Mouse (Mus musculus) kidney, embryonic 15.5 days (tissue): Measurements from ENCODE around the gene Aldh3a1. TPM values are rescaled to one million over a fixed set of nuclear protein-coding genes. Genes with fewer than 3 reads are reported as not detected.

Experiments
- ATAC-seq: fragments of 200-750 bp; cut with Nextera tagmentation; replicated peaks from 2 replicates; pipeline ENCODE4 v1.8.0; 2017; ENCODE audit warnings: moderate TSS enrichment; ENCODE audit not compliant: low FRiP score
- H3K27ac ChIP-seq: fragments of 300-500 bp; sonication (generic); 2 replicates; pipeline ENCODE4 v1.5.1; 2015; ENCODE audit warnings: mild to moderate bottlenecking, inconsistent platforms
- H3K27me3 ChIP-seq: fragments of 300-500 bp; sonication (generic); 2 replicates; pipeline ENCODE4 v1.6.1; 2015; ENCODE audit warnings: inconsistent platforms
- H3K36me3 ChIP-seq: fragments of 300-500 bp; sonication (generic); 2 replicates; pipeline ENCODE4 v1.6.1; 2015; ENCODE audit warnings: inconsistent platforms
- H3K4me1 ChIP-seq: fragments of 300-500 bp; sonication (generic); 2 replicates; pipeline ENCODE4 v1.6.1; 2015; ENCODE audit warnings: inconsistent platforms
- H3K4me2 ChIP-seq: fragments of 300-500 bp; sonication (generic); 2 replicates; pipeline ENCODE4 v1.6.1; 2015; ENCODE audit warnings: moderate library complexity, mild to moderate bottlenecking, inconsistent platforms
- H3K4me3 ChIP-seq: fragments of 300-500 bp; sonication (generic); replicated peaks from 2 replicates; pipeline ENCODE4 v1.5.1; 2015; ENCODE audit warnings: mild to moderate bottlenecking, inconsistent platforms
- H3K9ac ChIP-seq: fragments of 300-500 bp; sonication (generic); 2 replicates; pipeline ENCODE4 v1.6.1; 2015; ENCODE audit warnings: mild to moderate bottlenecking, inconsistent platforms
- H3K9me3 ChIP-seq: fragments of 300-500 bp; sonication (generic); replicated peaks from 2 replicates; pipeline ENCODE4 v1.6.1; 2016; ENCODE audit warnings: inconsistent platforms
- WGBS: fragments of 180-500 bp; shearing (Covaris S2); methylation state at CpG from one replicate; pipeline ENCODE4 v1.1.7; 2015; ENCODE audit warnings: mixed read lengths; 5-methylcytosine and 5-hydroxymethylcytosine counted together
- polyA plus RNA-seq: library from polyadenylated mRNA; unstranded; fragments of >200 nt; fragmentation: Nextera tagmentation; extraction: Ambion mirVana; gene quantifications from 2 replicates; pipeline ENCODE4 v1.2.1, GENCODE M21; 2015

Aldh3a1 gene
- polyA plus RNA-seq, 1 experiment from 2014 or later, result 0.09 TPM

DNA sequence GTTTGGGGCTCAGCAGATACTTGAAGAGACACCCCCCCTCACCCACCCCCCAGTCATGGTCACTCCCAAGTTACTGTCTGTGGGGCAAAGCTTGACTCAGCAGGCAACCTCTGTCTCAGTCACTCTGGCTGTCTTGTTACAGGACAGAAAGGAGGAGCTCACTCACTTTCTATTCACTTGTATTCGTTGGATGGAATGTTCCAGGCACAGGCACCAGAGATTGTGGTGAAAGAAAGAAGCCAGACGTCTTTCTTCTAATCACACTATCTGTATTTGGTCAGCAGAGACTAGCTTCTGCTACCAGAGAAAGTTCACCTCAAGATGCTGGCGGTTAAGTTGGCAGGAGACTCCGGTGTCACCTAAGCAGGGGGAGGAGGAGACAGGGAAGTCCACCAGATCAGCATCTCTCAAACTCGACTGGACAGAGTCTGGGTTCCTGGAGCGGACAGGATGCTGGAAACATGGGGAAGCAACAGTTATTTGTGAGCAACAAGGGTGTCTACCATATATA is 17.0 kb downstream of the Aldh3a1 start:
- H3K36me3 ChIP-seq, result no peaks in the 10 kb centered on the region
- H3K4me1 ChIP-seq, result no peaks in the 10 kb centered on the region
- no peaks in the 10 kb centered on the region for H3K9me3 ChIP-seq
- H3K27ac ChIP-seq, result no peak overlapping the region
- no peak overlapping the region for H3K4me2 ChIP-seq
- H3K4me3 ChIP-seq, result no peak overlapping the region
- no peak for ATAC-seq
- no peak overlapping the region for H3K9ac ChIP-seq
- no peaks in the 10 kb centered on the region for H3K27me3 ChIP-seq
- 74% methylated on average over 6 of the region's 6 CpGs for WGBS

DNA sequence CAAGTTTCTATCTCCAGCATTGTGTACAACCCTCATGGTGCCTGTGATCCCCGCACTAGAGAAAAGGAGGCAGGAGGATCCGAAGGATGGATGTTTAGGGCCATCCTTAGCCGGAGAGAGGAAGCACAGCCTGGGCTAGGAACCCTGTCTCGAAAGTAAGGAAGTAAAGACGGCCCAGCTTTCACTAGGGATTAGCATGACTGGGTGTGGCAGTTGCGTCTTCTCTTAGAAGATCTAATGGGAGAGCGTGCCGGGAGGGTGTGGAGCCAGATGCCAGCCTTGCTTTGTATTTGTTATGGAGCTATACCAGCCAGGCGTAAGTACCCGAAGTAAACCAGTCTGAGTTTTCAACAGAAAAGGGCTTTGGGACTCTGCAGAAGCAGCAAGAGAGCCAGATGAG is 17.6 kb downstream of the Aldh3a1 start:
- Histone ChIP-seq H3K9ac (no peak overlapping the region), H3K4me1 (no peaks in the 10 kb centered on the region), H3K9me3 (no peaks in the 10 kb centered on the region), H3K36me3 (no peaks in the 10 kb centered on the region), H3K27me3 (no peaks in the 10 kb centered on the region), H3K4me2 (no peak overlapping the region), H3K4me3 (no peak overlapping the region), H3K27ac (no peak overlapping the region)
- no peak for ATAC-seq
- 92% methylated on average over 10 of the region's 10 CpGs for WGBS

DNA sequence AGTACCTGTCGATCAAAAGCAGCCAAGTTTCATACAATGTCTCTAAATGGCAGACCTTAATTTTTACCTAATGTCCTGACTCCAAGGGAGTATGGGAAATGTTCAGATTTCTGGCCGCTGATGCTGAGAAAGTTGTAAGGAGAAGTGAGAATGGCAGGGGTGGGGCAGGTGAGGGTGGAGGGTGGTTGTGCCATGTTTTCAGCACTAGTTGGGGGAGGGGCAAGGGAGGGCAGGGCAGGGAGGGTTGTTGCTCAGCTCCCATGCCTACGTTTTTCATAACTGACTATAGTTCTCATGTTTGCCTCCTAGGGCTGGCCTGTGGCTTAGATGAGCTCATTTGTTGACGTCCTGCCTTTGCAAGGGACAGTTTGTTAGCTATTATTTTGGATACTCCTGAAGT is 18.2 kb downstream of the Aldh3a1 start:
- Histone ChIP-seq H3K27ac (no peak overlapping the region), H3K4me2 (no peak overlapping the region), H3K36me3 (no peaks in the 10 kb centered on the region), H3K9ac (no peak overlapping the region), H3K9me3 (no peaks in the 10 kb centered on the region), H3K27me3 (no peaks in the 10 kb centered on the region), H3K4me3 (no peak overlapping the region), H3K4me1 (no peaks in the 10 kb centered on the region)
- WGBS, result 77% methylated on average over 4 of the region's 4 CpGs
- no peak for ATAC-seq

DNA sequence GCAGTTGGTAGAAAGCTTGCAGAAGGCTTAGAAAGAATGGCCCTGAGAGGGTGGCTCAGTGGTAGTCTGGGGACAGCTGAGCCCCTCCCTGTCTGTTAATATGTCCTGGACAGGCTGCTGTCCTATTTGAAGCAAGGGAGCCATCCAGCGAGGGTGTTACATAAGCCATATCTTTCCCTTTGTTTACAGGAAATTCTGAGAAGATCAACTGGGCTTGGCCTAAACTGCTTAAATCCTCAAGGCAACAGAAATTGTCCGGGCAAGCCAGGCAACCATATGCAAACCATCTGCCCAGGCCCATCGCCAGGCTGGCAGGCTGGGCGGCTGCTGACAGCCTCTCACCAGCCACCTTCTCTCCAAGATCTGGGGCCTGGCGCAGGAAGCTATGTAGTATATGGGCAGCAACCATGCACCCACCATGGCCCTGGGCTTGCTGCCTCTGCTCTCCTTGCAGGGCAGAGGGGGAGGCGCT is 18.6 kb downstream of the Aldh3a1 start:
- H3K4me3 ChIP-seq, result no peak overlapping the region
- no peak overlapping the region for H3K27ac ChIP-seq
- ATAC-seq, result no peak
- no peak overlapping the region for H3K9ac ChIP-seq
- H3K9me3 ChIP-seq, result no peaks in the 10 kb centered on the region
- no peak overlapping the region for H3K4me2 ChIP-seq
- H3K4me1 ChIP-seq, result 0 out of 2 replicates have a peak, but pooled peaks cover under 1% of the 10 kb centered on the region
- 92% methylated on average over 6 of the region's 6 CpGs for WGBS
- no peaks in the 10 kb centered on the region for H3K36me3 ChIP-seq
- no peaks in the 10 kb centered on the region for H3K27me3 ChIP-seq

DNA sequence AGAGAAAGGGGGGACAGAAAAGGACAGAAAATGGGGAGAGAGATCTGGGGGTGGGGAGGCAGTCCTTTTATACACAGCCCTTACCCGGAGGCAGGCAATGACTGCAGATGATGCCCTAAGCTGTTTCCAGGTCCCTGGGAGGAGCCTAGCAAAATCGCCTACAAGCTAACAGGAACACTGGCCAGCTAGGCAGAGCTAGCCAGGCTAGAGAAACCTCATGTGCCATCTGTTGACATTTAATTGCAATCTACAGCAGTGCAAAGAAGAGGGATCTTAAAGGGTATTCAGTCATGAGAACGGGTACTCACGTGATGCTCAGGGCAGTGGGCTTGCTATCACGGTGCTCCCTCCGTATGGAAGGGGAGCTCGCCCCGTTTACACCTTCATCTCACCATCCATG is 20.5 kb downstream of the Aldh3a1 start:
- H3K27ac ChIP-seq, result no peak overlapping the region
- H3K9me3 ChIP-seq, result no peaks in the 10 kb centered on the region
- no peak overlapping the region for H3K4me2 ChIP-seq
- WGBS, result 85% methylated on average over 8 of the region's 8 CpGs
- peaks cover 8% of the 10 kb centered on the region; the same call in 1 of the 2 replicates for H3K27me3 ChIP-seq
- no peak overlapping the region for H3K4me3 ChIP-seq
- no peaks in the 10 kb centered on the region for H3K36me3 ChIP-seq
- ATAC-seq, result no peak
- H3K4me1 ChIP-seq, result 0 out of 2 replicates have a peak, but pooled peaks cover 8% of the 10 kb centered on the region
- no peak overlapping the region for H3K9ac ChIP-seq

DNA sequence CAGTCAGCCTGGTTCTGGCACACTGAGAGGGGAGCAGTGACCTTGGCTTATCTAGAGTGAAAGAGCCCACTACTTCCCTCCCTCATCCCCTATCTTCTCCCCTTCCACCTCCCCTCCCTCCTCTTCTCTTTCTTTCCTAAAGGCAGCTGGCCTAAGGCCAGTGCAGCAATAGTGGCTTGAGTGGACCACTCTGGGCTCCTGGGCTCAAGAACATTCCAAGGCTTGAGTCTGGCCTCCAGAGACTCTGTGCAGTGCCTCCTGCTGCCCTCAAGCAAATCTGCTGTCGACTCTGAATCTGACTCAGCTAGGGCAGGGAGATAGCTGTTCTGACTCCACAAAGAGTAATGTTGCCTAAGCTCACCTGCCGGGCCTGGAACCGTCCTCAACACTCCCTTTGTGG is 21.1 kb downstream of the Aldh3a1 start:
- H3K9me3 ChIP-seq, result no peaks in the 10 kb centered on the region
- no peak overlapping the region for H3K27ac ChIP-seq
- H3K4me1 ChIP-seq, result 0 out of 2 replicates have a peak, but pooled peaks cover 8% of the 10 kb centered on the region
- peaks cover 13% of the 10 kb centered on the region for H3K27me3 ChIP-seq
- H3K36me3 ChIP-seq, result no peaks in the 10 kb centered on the region
- no peak overlapping the region for H3K9ac ChIP-seq
- H3K4me3 ChIP-seq, result no peak overlapping the region
- no peak overlapping the region for H3K4me2 ChIP-seq
- WGBS, result 76% methylated on average over 3 of the region's 3 CpGs
- no peak for ATAC-seq

DNA sequence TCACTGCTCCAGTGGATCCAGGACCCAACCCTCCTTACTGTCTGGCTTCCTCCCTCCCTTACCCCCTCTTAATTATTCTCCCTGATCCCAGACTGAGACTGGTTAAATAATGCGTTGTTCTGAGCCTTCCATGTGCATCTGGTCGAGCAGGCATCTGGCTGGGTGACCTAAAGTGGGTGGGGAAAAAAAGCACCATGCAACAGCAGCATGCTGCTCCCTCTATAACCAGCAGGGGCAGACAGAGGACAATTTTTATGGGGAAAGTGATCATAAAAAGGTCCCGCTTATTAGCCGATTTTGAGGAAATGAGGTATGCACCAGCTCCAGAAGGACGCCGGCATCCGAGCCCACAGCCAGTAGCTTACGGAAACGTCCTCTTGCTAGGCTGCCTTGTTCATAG is 24.0 kb downstream of the Aldh3a1 start:
- WGBS, result 9% methylated on average over 9 of the region's 9 CpGs

DNA sequence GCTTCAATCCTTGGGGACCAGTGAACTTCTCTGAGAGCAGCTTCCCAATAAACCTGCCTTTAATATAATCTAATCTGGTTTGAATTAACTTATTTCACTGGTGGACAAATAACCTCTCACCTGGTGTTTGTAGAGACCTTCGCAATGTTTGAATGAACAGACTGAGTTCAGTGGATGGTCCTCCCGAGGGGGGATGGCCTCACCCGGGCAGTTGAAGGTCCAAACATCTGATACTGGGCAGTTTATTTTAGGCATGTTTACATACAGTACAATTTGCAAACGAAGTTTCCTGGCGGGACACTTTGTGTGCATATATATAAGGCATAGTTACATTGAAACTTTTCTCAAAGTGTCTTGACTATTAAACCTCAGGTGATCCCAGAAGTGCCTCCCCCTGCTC is 26.8 kb downstream of the Aldh3a1 start:
- no peak overlapping the region for H3K9ac ChIP-seq
- peaks cover 16% of the 10 kb centered on the region for H3K27me3 ChIP-seq
- ATAC-seq, result no peak
- H3K4me2 ChIP-seq, result no peak overlapping the region
- no peaks in the 10 kb centered on the region for H3K36me3 ChIP-seq
- H3K4me1 ChIP-seq, result peaks cover 16% of the 10 kb centered on the region; the same call in 1 of the 2 replicates
- H3K9me3 ChIP-seq, result no peaks in the 10 kb centered on the region
- 39% methylated on average over 5 of the region's 5 CpGs for whole genome bisulfite sequencing
- H3K4me3 ChIP-seq, result no peak overlapping the region
- no peak overlapping the region for H3K27ac ChIP-seq

More for the DNA sequence above, 24.0 kb downstream of the Aldh3a1 start:
- Histone ChIP-seq H3K9me3 (no peaks in the 10 kb centered on the region), H3K4me1 (peaks cover 16% of the 10 kb centered on the region; the same call in 1 of the 2 replicates), H3K4me2 (peak overlapping the region; percentile 33), H3K36me3 (no peaks in the 10 kb centered on the region), H3K27ac (no peak overlapping the region), H3K4me3 (no peak overlapping the region), H3K9ac (no peak overlapping the region), H3K27me3 (peaks cover 16% of the 10 kb centered on the region)
- ATAC-seq, result 0 out of 2 replicates have a peak, but pooled peaks have one; percentile 33

DNA sequence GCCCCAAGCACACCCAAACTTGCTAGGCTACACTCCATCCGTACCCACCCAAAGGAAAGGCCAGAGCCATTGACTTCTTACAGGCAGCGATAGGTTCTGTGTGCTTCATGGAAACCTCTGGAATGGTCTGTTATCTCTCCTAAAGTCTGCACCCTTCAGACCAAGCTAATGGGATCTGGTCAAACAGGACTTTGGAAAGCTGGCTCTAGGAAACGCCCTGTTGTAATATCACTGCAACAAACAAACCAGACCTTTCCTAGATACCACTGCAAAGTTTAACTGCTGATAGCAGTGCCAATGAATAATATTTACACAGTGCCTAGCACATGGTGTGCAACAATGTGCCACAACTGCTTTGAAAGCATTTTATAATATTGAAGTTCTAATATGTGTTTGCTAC is 28.7 kb downstream of the Aldh3a1 start:
- peaks cover 15% of the 10 kb centered on the region; the same call in 1 of the 2 replicates for H3K4me1 ChIP-seq
- WGBS, result 71% methylated on average over 3 of the region's 3 CpGs
- H3K27me3 ChIP-seq, result peaks cover 16% of the 10 kb centered on the region
- H3K27ac ChIP-seq, result no peak overlapping the region
- H3K9me3 ChIP-seq, result no peaks in the 10 kb centered on the region
- ATAC-seq, result no peak
- H3K4me2 ChIP-seq, result no peak overlapping the region
- H3K4me3 ChIP-seq, result no peak overlapping the region
- no peak overlapping the region for H3K9ac ChIP-seq
- no peaks in the 10 kb centered on the region for H3K36me3 ChIP-seq

DNA sequence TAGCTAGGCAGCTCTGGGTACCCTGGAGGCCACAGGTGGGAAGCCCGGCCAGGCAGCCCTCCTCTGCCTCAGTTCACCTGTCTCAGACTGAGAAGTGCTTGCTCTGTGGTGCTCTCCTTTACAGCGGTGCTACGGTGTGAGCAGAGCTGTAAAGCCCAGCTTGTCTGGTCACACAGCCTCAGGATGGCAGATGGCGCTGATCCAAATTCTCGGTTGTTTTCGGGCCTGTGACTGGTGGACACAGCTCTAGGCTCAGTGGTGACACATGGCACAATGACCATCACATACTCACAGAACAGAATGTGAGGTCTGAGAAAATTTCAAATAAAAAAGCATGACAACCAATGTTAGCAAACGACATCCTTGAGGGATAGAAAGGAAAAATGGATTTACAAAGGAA is 37.1 kb downstream of the Aldh3a1 start:
- ATAC-seq, result no peak
- no peak overlapping the region for H3K9ac ChIP-seq
- WGBS, result 79% methylated on average over 7 of the region's 7 CpGs
- no peaks in the 10 kb centered on the region for H3K9me3 ChIP-seq
- H3K27me3 ChIP-seq, result no peaks in the 10 kb centered on the region
- no peak overlapping the region for H3K4me2 ChIP-seq
- H3K36me3 ChIP-seq, result peaks cover 32% of the 10 kb centered on the region
- H3K4me1 ChIP-seq, result no peaks in the 10 kb centered on the region
- no peak overlapping the region for H3K27ac ChIP-seq
- H3K4me3 ChIP-seq, result no peak overlapping the region

DNA sequence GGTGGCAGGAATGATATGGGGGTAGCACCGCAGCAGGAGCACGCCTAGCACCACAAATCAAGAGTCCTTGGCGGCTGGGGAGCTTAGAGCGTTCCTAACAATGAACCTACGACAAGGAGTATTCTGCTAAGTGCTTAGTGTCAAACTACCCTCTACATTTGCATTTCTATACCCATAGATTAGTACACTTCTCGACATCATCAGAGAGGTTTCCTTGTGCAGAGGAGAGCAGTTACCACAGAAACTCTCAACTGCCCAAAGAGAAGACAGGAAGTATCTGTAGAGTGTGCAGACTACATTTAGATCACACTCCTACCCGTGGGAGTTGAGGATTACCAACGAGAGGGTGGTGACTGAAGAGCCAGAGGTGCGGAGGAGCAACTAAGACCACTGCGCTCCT is 44.4 kb downstream of the Aldh3a1 start:
- Histone ChIP-seq H3K36me3 (peaks cover 86% of the 10 kb centered on the region), H3K9me3 (no peaks in the 10 kb centered on the region), H3K4me1 (no peaks in the 10 kb centered on the region), H3K4me3 (no peak overlapping the region), H3K9ac (no peak overlapping the region), H3K4me2 (no peak overlapping the region), H3K27ac (no peak overlapping the region), H3K27me3 (no peaks in the 10 kb centered on the region)
- WGBS, result 78% methylated on average over 10 of the region's 10 CpGs
- no peak for ATAC-seq

DNA sequence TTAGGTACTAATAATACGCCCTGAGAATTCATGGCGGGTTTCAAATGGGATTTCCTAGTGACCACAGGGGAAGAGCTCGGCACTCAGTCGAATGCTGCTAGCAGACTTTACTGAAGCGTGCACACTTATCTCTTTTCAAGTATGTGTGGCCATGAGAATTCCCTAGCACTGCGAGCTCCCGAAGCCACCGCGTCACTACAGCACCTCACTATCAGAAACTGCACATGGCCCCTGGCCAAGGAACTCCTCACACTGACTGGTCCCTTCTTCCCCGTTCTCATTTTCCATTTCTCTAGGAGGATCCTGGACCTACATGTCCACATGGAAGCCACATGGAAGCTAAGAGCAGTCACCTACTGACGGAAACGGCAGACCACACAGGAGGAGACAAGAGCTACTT is 45.5 kb downstream of the Aldh3a1 start:
- H3K27me3 ChIP-seq, result no peaks in the 10 kb centered on the region
- H3K4me3 ChIP-seq, result no peak overlapping the region
- H3K9me3 ChIP-seq, result no peaks in the 10 kb centered on the region
- ATAC-seq, result no peak
- no peaks in the 10 kb centered on the region for H3K4me1 ChIP-seq
- no peak overlapping the region for H3K4me2 ChIP-seq
- H3K36me3 ChIP-seq, result peaks cover 92% of the 10 kb centered on the region
- 94% methylated on average over 12 of the region's 12 CpGs for WGBS
- H3K27ac ChIP-seq, result no peak overlapping the region
- no peak overlapping the region for H3K9ac ChIP-seq

DNA sequence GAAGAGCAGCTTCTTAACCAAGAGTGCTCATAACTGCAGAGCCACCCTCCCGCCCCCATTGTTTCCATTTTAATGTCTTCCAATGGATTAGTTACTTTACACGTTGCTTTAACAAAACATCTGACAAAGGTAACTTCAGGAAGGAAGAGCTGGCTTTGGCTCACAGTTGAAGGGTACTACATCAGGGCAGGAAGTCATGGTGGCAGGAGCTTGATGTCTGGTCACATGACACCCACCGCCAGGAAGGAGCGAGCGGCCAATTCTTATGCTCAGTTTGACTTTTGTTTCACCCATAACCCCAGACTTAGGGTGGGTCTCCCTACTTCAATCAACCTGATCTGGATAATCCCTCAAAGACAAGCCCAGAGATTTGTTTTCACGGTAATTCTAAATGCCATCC is 51.8 kb downstream of the Aldh3a1 start:
- Histone ChIP-seq H3K9ac (no peak overlapping the region), H3K4me1 (no peaks in the 10 kb centered on the region), H3K4me2 (no peak overlapping the region), H3K4me3 (no peak overlapping the region), H3K9me3 (no peaks in the 10 kb centered on the region), H3K27ac (no peak overlapping the region), H3K27me3 (no peaks in the 10 kb centered on the region), H3K36me3 (peaks cover 88% of the 10 kb centered on the region)
- ATAC-seq, result no peak
- WGBS, result 91% methylated on average over 6 of the region's 6 CpGs
